Mouse (Mus musculus) heart, adult 8-10 months (tissue): Measurements from ENCODE around the gene Rps11. TPM values are rescaled to one million over a fixed set of nuclear protein-coding genes. Genes with fewer than 3 reads are reported as not detected.
A peak's percentile ranks its signal among the peaks of the same experiment; 100 is the strongest.
"Not testable (repeated sequence)": the region's sequence is repeated elsewhere in the genome, so short reads cannot be mapped to it uniquely, and the experiment has no call there.

ENCODE experiments used
- DNase-seq: peaks from one replicate; pipeline ENCODE4 v3.0.0; 2022; ENCODE audit warnings: low spot score
- total RNA-seq, 4 experiments: library from RNA; stranded (reverse); gene quantifications; 2 replicates each; pipeline ENCODE4 v1.2.4; 2022

Gene Rps11
- 100 to 1,000 TPM; 572 to 626 (median 604) TPM for total RNA-seq

GRCm38 (mm10) chr7:45124224-45125143, at the start of gene Rps11:
Gene Rps11 (minus strand): TSS chr7:45124439.
- peak; percentile 99 for DNase-seq

GRCm38 (mm10) chr7:45173772-45174171, 49.5 kb upstream of the Rps11 start:
- not testable (repeated sequence) for DNase-seq

- no peak for DNase-seq
Observed at GRCm38 (mm10) chr7:45172974-45173373, 48.7 kb upstream of the Rps11 start.

GRCm38 (mm10) chr7:45169495-45169894, 45.3 kb upstream of the Rps11 start:
- DNase-seq = no peak

GRCm38 (mm10) chr7:45168656-45169055, 44.4 kb upstream of the Rps11 start:
- DNase-seq = no peak

- DNase-seq = no peak
Observed at GRCm38 (mm10) chr7:45167761-45168445, 43.7 kb upstream of the Rps11 start.

- no peak for DNase-seq
Observed at GRCm38 (mm10) chr7:45166950-45167401, 42.7 kb upstream of the Rps11 start.

- no peak for DNase-seq
Observed at GRCm38 (mm10) chr7:45165701-45166100, 41.5 kb upstream of the Rps11 start.

GRCm38 (mm10) chr7:45164833-45165232, 40.6 kb upstream of the Rps11 start:
- DNase-seq = no peak

GRCm38 (mm10) chr7:45163735-45164490, 39.7 kb upstream of the Rps11 start, which contains the start of gene Slc17a7:
Gene Slc17a7 (plus strand): TSS chr7:45163949.
- DNase-seq = no peak

- no peak for DNase-seq
Observed at GRCm38 (mm10) chr7:45162996-45163615, 38.9 kb upstream of the Rps11 start.

GRCm38 (mm10) chr7:45162551-45162950, 38.3 kb upstream of the Rps11 start:
- DNase-seq = no peak

GRCm38 (mm10) chr7:45161612-45162473, 37.6 kb upstream of the Rps11 start:
- DNase-seq = peak; percentile 77

- DNase-seq = no peak
Observed at GRCm38 (mm10) chr7:45160866-45161265, 36.6 kb upstream of the Rps11 start.

- DNase-seq = no peak
Observed at GRCm38 (mm10) chr7:45160316-45160800, 36.1 kb upstream of the Rps11 start.

- no peak for DNase-seq
Observed at GRCm38 (mm10) chr7:45158991-45159390, 34.8 kb upstream of the Rps11 start.

- DNase-seq = no peak
Observed at GRCm38 (mm10) chr7:45157459-45157858, 33.2 kb upstream of the Rps11 start.

- DNase-seq = no peak
Observed at GRCm38 (mm10) chr7:45156206-45156605, 32.0 kb upstream of the Rps11 start.

- no peak for DNase-seq
Observed at GRCm38 (mm10) chr7:45155590-45155989, 31.4 kb upstream of the Rps11 start.

- no peak for DNase-seq
Observed at GRCm38 (mm10) chr7:45154993-45155514, 30.8 kb upstream of the Rps11 start.
